Mouse (Mus musculus): ENCODE data around the gene Fgf9. TPM values are rescaled to one million over a fixed set of nuclear protein-coding genes. Genes with fewer than 3 reads are reported as not detected.
A peak's percentile ranks its signal among the peaks of the same experiment; 100 is the strongest.

The Fgf9 gene
- polyA plus RNA-seq, 1 experiment from 2014 or later, result 9.4 TPM

DNA sequence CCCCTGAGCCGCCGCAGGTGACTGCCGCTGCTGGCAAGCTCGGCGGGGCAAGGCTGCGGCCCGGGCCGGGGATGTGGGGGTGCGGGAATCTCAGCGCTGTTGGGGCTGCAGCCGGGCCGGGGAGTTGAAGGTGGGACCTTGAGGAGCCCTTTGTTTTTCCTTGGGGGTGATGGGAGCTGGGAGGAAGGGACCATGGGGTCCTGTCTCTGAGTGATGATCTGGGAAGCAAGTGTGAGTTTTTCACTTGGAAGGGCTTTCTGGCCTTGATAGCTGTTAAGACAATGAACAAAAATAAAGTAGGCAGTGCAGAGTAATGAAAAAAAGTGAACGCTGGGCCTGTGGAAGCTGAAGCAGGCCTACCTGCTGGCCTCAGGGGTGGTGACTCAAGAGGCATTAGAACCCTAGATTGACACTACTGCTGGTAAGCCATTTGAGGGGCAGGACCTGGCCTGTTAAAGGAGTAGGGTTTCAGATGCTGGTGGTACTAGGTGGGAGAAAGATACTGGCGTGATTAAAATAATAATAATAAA, 6.4 kb downstream of the Fgf9 start:
- no peak for ATAC-seq (ENCODE audit: insufficient number of reproducible peaks, low FRiP score, low TSS enrichment, low read depth)
- peaks cover 37% of the 10 kb centered on the region for H3K27me3 ChIP-seq (ENCODE audit: control insufficient read depth, insufficient read depth, low read length)
- WGBS, result 7% methylated on average over 14 of the region's 14 CpGs
- DNase-seq (ENCODE audit: low spot score), result no peak
- no peak overlapping the region for H3K27ac ChIP-seq (replicated peaks; ENCODE audit: low read depth, low read length)
- no peaks in the 10 kb centered on the region for H3K9me3 ChIP-seq (ENCODE audit: control insufficient read depth, low read length)
- H3K9ac ChIP-seq (ENCODE audit: low read length), result no peak overlapping the region; the same call in 1 of the 2 replicates
- peak overlapping the region; percentile 95 for H3K4me2 ChIP-seq (ENCODE audit: low read depth, severe bottlenecking)
- peaks cover 18% of the 10 kb centered on the region for H3K4me1 ChIP-seq (ENCODE audit: control insufficient read depth, insufficient read depth, low read length)
- no peaks in the 10 kb centered on the region for H3K36me3 ChIP-seq (ENCODE audit: control insufficient read depth, insufficient read depth, low read length)
- H3K4me3 ChIP-seq (ENCODE audit: low read depth, low read length), result peak overlapping the region; percentile 57

DNA sequence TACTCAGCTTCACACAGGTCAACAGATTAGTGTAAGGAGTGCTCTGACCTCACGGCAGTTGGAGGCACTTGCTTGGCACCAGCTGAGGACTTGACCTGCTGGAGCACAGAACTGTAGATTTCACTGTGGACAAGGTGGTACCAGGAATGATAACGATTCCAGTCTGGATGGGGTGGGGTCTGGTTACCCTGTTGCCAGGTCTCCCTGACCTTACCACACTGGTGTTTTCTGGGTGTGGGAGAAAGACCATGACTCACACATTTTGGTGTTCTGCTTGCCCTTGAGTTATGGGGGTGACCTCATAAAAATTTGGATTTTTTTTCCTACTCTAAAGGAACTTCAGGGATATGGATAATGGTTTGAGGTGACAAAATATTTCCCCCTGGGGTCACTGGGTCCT, 9.1 kb downstream of the Fgf9 start:
- WGBS, result 86% methylated on average over 2 of the region's 2 CpGs
- no peak overlapping the region for H3K27ac ChIP-seq (replicated peaks; ENCODE audit: low read depth, low read length)
- peaks cover 19% of the 10 kb centered on the region for H3K27me3 ChIP-seq (ENCODE audit: control insufficient read depth, insufficient read depth, low read length)

DNA sequence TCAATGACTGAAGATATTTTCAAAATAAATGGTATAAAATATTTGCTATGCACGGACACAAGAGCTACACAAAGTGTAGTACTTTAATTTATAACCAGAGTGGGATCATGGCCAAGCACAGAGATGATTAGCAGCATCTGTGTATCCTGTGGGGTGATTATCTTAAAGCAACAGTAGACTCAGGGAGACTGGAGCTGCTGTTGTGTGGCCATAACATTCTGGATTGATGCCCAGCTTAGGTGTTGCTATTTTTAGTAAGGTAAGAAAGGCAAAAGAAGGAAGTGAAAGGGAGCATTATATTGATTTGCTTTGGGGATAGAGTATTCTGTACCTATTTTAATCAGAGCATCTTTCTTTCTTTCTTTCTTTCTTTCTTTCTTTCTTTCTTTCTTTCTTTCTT, 11.6 kb downstream of the Fgf9 start:
- DNase-seq (ENCODE audit: low spot score), result no peak
- Histone ChIP-seq H3K9me3 (ENCODE audit: control insufficient read depth, low read length) (no peaks in the 10 kb centered on the region), H3K27ac (replicated peaks; ENCODE audit: low read depth, low read length) (no peak overlapping the region), H3K4me1 (ENCODE audit: control insufficient read depth, insufficient read depth, low read length) (no peaks in the 10 kb centered on the region), H3K27me3 (ENCODE audit: control insufficient read depth, insufficient read depth, low read length) (peaks cover 6% of the 10 kb centered on the region; the same call in 1 of the 2 replicates), H3K4me3 (ENCODE audit: low read depth, low read length) (no peak overlapping the region), H3K9ac (ENCODE audit: low read length) (no peak overlapping the region), H3K36me3 (ENCODE audit: control insufficient read depth, insufficient read depth, low read length) (no peaks in the 10 kb centered on the region), H3K4me2 (ENCODE audit: low read depth, severe bottlenecking) (no peak overlapping the region)
- ATAC-seq (ENCODE audit: insufficient number of reproducible peaks, low FRiP score, low TSS enrichment, low read depth), result no peak
- WGBS, result 62% methylated on average over 1 of the region's 1 CpGs

More for the DNA sequence above, 9.1 kb downstream of the Fgf9 start:
- peaks cover 12% of the 10 kb centered on the region; the same call in 1 of the 2 replicates for H3K4me1 ChIP-seq (ENCODE audit: control insufficient read depth, insufficient read depth, low read length)
- H3K4me2 ChIP-seq (ENCODE audit: low read depth, severe bottlenecking), result no peak overlapping the region
- no peaks in the 10 kb centered on the region for H3K36me3 ChIP-seq (ENCODE audit: control insufficient read depth, insufficient read depth, low read length)
- no peak for ATAC-seq (ENCODE audit: insufficient number of reproducible peaks, low FRiP score, low TSS enrichment, low read depth)
- no peak for DNase-seq (ENCODE audit: low spot score)
- no peaks in the 10 kb centered on the region for H3K9me3 ChIP-seq (ENCODE audit: control insufficient read depth, low read length)
- no peak overlapping the region for H3K4me3 ChIP-seq (ENCODE audit: low read depth, low read length)
- H3K9ac ChIP-seq (ENCODE audit: low read length), result no peak overlapping the region

DNA sequence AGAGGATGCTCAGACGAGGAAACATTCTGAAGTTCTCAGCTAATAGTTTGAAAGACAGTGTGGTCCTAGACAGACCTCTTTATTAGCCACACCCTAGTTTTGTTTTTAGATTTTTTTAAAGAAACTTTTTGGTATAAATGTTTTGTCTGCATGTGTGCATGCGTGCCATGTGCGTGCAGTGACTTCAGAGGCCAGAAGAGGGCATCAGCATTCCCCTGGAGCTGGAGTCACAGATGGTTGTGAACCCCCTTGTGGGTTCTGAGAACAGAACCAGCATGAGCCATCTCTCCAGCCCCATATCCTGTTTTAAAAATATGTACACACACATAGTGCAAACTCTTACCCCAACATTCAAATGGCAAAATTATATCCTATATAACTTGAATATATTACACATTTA, 13.9 kb downstream of the Fgf9 start:
- Histone ChIP-seq H3K27ac (replicated peaks; ENCODE audit: low read depth, low read length) (no peak overlapping the region), H3K4me1 (ENCODE audit: control insufficient read depth, insufficient read depth, low read length) (no peaks in the 10 kb centered on the region), H3K4me2 (ENCODE audit: low read depth, severe bottlenecking) (no peak overlapping the region), H3K9ac (ENCODE audit: low read length) (no peak overlapping the region), H3K4me3 (ENCODE audit: low read depth, low read length) (no peak overlapping the region), H3K36me3 (ENCODE audit: control insufficient read depth, insufficient read depth, low read length) (no peaks in the 10 kb centered on the region), H3K27me3 (ENCODE audit: control insufficient read depth, insufficient read depth, low read length) (no peaks in the 10 kb centered on the region), H3K9me3 (ENCODE audit: control insufficient read depth, low read length) (no peaks in the 10 kb centered on the region)
- DNase-seq (ENCODE audit: low spot score) (no peak), ATAC-seq (ENCODE audit: insufficient number of reproducible peaks, low FRiP score, low TSS enrichment, low read depth) (no peak)
- WGBS, result 96% methylated on average over 3 of the region's 3 CpGs

DNA sequence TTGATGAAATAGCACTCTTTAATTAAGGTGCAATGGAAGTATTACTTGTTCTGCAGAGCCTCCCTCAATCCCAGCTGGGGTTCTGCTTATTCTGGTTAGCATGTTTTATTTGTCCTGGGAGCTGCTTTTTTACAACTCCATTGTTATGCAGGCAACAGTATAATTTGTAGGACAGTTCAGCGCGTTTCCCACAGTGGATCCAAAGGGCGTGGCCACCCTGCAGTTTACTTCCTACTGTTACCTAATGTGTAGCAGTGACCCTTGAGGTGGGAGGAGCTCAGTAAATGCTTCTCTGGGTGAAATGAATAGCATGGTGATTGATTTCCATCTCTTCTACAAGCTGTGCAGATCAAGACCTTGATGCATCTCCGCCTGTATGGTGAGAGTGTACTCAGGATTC, 17.0 kb downstream of the Fgf9 start:
- H3K4me1 ChIP-seq (ENCODE audit: control insufficient read depth, insufficient read depth, low read length), result no peaks in the 10 kb centered on the region
- ATAC-seq (ENCODE audit: insufficient number of reproducible peaks, low FRiP score, low TSS enrichment, low read depth), result no peak
- WGBS, result 46% methylated on average over 4 of the region's 4 CpGs

DNA sequence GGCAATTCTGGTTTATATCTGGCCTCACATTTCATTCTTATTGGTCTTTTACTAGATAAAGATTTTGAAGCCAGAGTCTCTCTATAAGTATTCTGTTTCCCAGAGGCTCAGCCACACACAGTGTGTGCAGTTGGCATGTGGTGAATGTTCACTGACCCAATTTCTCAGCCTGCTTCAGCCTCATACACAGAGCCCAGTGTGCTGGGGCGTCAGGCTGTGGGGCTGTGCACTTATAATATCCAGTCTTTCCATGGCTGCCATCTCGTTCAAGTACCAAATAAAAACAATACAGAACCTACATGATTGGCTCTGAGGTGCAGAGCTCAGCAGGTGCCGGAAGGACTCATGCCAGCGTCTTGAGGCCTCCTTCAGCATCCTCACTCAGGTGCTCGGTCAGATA, 19.1 kb downstream of the Fgf9 start:
- no peak overlapping the region for H3K4me2 ChIP-seq (ENCODE audit: low read depth, severe bottlenecking)
- no peak overlapping the region for H3K4me3 ChIP-seq (ENCODE audit: low read depth, low read length)
- H3K27me3 ChIP-seq (ENCODE audit: control insufficient read depth, insufficient read depth, low read length), result no peaks in the 10 kb centered on the region
- no peaks in the 10 kb centered on the region for H3K36me3 ChIP-seq (ENCODE audit: control insufficient read depth, insufficient read depth, low read length)
- H3K9me3 ChIP-seq (ENCODE audit: control insufficient read depth, low read length), result no peaks in the 10 kb centered on the region
- no peak overlapping the region for H3K27ac ChIP-seq (replicated peaks; ENCODE audit: low read depth, low read length)
- no peak for ATAC-seq (ENCODE audit: insufficient number of reproducible peaks, low FRiP score, low TSS enrichment, low read depth)
- no peaks in the 10 kb centered on the region for H3K4me1 ChIP-seq (ENCODE audit: control insufficient read depth, insufficient read depth, low read length)
- peak; percentile 16 for DNase-seq (ENCODE audit: low spot score)
- H3K9ac ChIP-seq (ENCODE audit: low read length), result no peak overlapping the region
- WGBS, result 83% methylated on average over 5 of the region's 5 CpGs

More for the DNA sequence above, 17.0 kb downstream of the Fgf9 start:
- Histone ChIP-seq H3K27ac (replicated peaks; ENCODE audit: low read depth, low read length) (no peak overlapping the region), H3K36me3 (ENCODE audit: control insufficient read depth, insufficient read depth, low read length) (no peaks in the 10 kb centered on the region), H3K9me3 (ENCODE audit: control insufficient read depth, low read length) (no peaks in the 10 kb centered on the region), H3K27me3 (ENCODE audit: control insufficient read depth, insufficient read depth, low read length) (no peaks in the 10 kb centered on the region), H3K9ac (ENCODE audit: low read length) (no peak overlapping the region), H3K4me2 (ENCODE audit: low read depth, severe bottlenecking) (no peak overlapping the region), H3K4me3 (ENCODE audit: low read depth, low read length) (no peak overlapping the region)
- DNase-seq (ENCODE audit: low spot score), result peak; percentile 11

DNA sequence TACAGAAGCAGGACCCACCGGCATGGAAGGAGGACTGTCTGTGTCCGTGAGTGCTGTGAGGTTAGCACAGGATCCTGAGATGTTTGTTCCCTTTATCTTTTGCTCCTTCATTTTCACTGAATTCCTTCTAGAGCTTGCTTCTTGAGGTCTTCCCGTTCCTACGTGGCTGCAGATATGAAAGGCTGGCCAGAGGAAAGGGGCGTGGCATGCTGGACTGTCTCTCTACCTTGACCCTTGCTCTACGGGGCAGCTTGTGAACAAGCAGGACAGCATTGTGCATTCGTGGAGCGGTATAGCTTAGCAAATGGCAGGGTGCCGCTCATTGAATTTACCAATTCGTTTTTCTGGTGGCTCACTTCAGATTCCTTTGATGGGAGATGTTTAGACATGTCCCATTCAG, 21.0 kb downstream of the Fgf9 start:
- no peaks in the 10 kb centered on the region for H3K36me3 ChIP-seq (ENCODE audit: control insufficient read depth, insufficient read depth, low read length)
- no peak overlapping the region for H3K4me2 ChIP-seq (ENCODE audit: low read depth, severe bottlenecking)
- no peaks in the 10 kb centered on the region for H3K9me3 ChIP-seq (ENCODE audit: control insufficient read depth, low read length)
- no peak for ATAC-seq (ENCODE audit: insufficient number of reproducible peaks, low FRiP score, low TSS enrichment, low read depth)
- H3K27me3 ChIP-seq (ENCODE audit: control insufficient read depth, insufficient read depth, low read length), result no peaks in the 10 kb centered on the region
- 86% methylated on average over 10 of the region's 10 CpGs for WGBS
- H3K9ac ChIP-seq (ENCODE audit: low read length), result no peak overlapping the region
- no peaks in the 10 kb centered on the region for H3K4me1 ChIP-seq (ENCODE audit: control insufficient read depth, insufficient read depth, low read length)
- no peak overlapping the region for H3K27ac ChIP-seq (replicated peaks; ENCODE audit: low read depth, low read length)
- DNase-seq (ENCODE audit: low spot score), result no peak
- H3K4me3 ChIP-seq (ENCODE audit: low read depth, low read length), result no peak overlapping the region

DNA sequence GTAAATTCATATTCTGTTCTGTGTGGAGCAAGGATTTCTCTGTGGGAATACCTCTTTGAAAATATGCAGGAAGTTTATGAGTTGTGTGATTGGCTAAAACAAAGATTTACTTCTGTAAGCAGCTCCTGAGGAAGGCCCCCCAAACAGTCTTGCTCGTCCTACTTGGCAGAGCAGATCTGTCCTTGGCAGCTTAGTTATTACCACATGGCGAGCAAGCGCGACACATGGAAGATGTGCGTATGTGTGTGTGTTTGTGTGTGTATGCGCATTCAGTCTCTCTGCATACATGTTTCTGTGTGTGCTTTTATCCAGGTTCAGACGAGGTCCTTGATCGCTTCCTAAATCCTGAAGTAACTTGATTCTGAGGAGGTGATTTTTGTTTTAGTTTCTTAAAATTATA, 29.3 kb downstream of the Fgf9 start:
- 86% methylated on average over 8 of the region's 8 CpGs for WGBS

DNA sequence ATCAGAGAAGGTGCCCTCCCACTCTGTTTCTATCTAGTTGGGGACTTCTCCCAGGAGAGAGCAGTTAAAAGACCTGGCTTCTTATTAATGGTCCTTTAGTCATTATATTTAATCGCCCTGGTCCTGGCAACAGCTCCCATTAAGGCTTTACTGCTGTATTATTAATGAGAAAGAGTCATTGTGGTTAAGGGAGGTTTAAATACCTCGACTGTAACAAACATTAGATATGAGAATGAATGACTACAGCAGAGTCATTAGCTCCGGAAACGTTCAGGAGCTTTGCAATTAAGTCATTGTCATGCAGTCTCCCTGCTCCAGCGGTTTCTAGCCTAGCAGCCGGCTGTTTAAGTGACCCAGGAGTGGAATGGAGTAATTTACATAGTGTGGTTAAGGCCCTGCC, 31.0 kb downstream of the Fgf9 start:
- Histone ChIP-seq H3K27ac (replicated peaks; ENCODE audit: low read depth, low read length) (no peak overlapping the region), H3K4me1 (ENCODE audit: control insufficient read depth, insufficient read depth, low read length) (0 out of 2 replicates have a peak, but pooled peaks cover 3% of the 10 kb centered on the region), H3K4me2 (ENCODE audit: low read depth, severe bottlenecking) (no peak overlapping the region), H3K36me3 (ENCODE audit: control insufficient read depth, insufficient read depth, low read length) (no peaks in the 10 kb centered on the region), H3K27me3 (ENCODE audit: control insufficient read depth, insufficient read depth, low read length) (no peaks in the 10 kb centered on the region), H3K4me3 (ENCODE audit: low read depth, low read length) (no peak overlapping the region), H3K9me3 (ENCODE audit: control insufficient read depth, low read length) (no peaks in the 10 kb centered on the region), H3K9ac (ENCODE audit: low read length) (no peak overlapping the region)
- WGBS, result 15% methylated on average over 6 of the region's 6 CpGs
- no peak for ATAC-seq (ENCODE audit: insufficient number of reproducible peaks, low FRiP score, low TSS enrichment, low read depth)
- peak; percentile 15 for DNase-seq (ENCODE audit: low spot score)

More for the DNA sequence above, 29.3 kb downstream of the Fgf9 start:
- no peaks in the 10 kb centered on the region for H3K27me3 ChIP-seq (ENCODE audit: control insufficient read depth, insufficient read depth, low read length)
- ATAC-seq (ENCODE audit: insufficient number of reproducible peaks, low FRiP score, low TSS enrichment, low read depth) (no peak), DNase-seq (ENCODE audit: low spot score) (peak; percentile 15)
- no peak overlapping the region for H3K9ac ChIP-seq (ENCODE audit: low read length)
- no peak overlapping the region for H3K27ac ChIP-seq (replicated peaks; ENCODE audit: low read depth, low read length)
- H3K4me3 ChIP-seq (ENCODE audit: low read depth, low read length), result no peak overlapping the region
- H3K36me3 ChIP-seq (ENCODE audit: control insufficient read depth, insufficient read depth, low read length), result no peaks in the 10 kb centered on the region
- H3K9me3 ChIP-seq (ENCODE audit: control insufficient read depth, low read length), result no peaks in the 10 kb centered on the region
- no peak overlapping the region for H3K4me2 ChIP-seq (ENCODE audit: low read depth, severe bottlenecking)
- 0 out of 2 replicates have a peak, but pooled peaks cover 3% of the 10 kb centered on the region for H3K4me1 ChIP-seq (ENCODE audit: control insufficient read depth, insufficient read depth, low read length)

All from limb, embryonic 11.5 days (tissue).